Mouse (Mus musculus) neural tube, embryonic 10.5 days (tissue): ENCODE measurements around the gene Phf23.

Source experiments
- DNase-seq: peaks from one replicate; pipeline ENCODE4 v3.0.0-alpha.2; 2017; ENCODE audit warnings: low spot score; ENCODE audit errors: extremely low spot score

The Phf23 gene

GRCm38 (mm10) chr11:69970775-69971174 lies 24.8 kb upstream of the Phf23 start:
- no peak for DNase-seq

DNA sequence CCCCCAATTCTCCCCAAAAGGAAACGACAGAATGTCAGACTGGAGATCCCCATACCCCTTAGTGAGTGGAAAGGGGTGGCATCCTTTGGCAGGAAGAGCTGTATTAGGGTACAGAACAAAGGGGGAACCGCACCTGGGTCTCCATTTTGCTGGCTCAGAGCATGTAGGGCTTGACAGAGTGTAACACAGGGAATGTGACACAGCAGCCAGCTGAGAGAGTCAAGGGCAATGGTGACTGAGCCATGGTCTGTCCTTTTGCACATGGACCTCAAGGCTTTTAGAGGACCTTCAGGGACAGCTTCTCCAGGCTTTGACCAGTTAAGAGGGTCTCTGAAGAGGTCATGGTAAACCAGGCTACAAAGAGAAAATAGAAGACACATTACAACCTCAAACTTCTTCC lies 20.7 kb upstream of the Phf23 start:
- DNase-seq: no peak

DNA sequence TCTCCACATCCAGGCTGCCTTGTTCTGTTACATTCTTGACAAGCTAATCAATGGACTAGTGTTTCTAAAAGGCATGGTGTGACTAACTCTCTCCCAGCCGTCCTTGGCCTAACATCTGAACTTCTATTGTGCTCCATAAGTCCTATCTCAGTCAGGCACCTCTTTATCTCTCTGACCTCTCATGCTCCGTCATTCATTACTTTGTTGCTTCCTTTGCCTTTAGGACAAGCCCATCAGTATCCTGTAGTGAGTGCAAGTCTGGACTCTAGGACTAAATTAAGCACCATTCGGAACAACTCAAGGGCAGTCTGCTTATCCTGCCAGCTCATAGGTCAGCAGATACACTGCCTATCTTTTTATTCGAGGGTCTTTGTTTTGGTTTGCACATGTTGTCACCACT lies 19.3 kb upstream of the Phf23 start:
- no peak for DNase-seq

GRCm38 (mm10) chr11:69979827-69980195 lies 15.8 kb upstream of the Phf23 start:
- DNase-seq: no peak

GRCm38 (mm10) chr11:69980196-69981140 lies 15.1 kb upstream of the Phf23 start:
- DNase-seq: peak; percentile 99

- DNase-seq: no peak
These were observed 14.3 kb upstream of the Phf23 start, which contains the start of gene Ctdnep1 for GRCm38 (mm10) chr11:69981141-69981762. Ctdnep1 (plus strand) TSS chr11:69981156.

DNA sequence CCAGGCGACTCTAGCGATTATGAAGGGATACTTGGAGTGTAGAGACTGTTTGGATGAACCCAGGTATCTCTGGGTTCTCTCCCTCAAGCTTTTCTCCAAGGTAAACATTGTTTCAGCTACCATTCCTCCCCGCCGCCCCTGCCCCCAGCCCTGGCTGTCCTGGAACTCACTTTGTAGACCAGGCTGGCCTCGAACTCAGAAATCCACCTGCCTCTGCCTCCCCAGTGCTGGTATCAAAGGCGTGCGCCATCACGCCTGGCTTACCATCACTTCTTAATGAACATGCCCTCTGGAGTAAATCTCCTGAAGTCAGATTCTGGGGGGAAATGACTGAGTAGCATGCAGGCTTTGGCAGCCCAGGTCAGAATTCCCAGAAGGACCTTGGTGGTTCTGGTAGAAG lies 13.4 kb upstream of the Phf23 start, which contains the start of gene Elp5:
Gene Elp5 (minus strand): TSS at position 293 of the 400 bp plus-strand sequence.
- no peak for DNase-seq

- DNase-seq: no peak
These were observed 12.7 kb upstream of the Phf23 start for GRCm38 (mm10) chr11:69982877-69983276.

DNA sequence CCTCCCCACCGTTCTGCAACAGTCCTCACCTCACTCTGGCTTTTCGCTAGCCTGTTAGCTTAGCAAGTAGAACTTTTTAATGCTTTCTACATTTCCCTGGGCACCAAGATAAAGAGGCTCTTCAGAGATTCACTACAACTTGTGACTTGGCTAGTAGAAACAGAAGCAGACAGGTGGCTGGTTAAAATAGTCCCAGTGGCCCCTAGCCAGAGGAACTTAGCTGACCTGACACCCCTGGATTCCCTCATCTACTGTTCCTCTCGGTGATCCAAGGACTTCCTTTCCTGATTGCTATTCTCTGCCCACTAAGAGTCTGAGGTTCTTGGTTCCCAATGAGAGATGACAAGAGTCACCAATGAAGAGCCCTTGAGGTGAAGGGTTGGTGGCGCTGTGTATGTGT lies 12.2 kb upstream of the Phf23 start:
- no peak for DNase-seq

DNA sequence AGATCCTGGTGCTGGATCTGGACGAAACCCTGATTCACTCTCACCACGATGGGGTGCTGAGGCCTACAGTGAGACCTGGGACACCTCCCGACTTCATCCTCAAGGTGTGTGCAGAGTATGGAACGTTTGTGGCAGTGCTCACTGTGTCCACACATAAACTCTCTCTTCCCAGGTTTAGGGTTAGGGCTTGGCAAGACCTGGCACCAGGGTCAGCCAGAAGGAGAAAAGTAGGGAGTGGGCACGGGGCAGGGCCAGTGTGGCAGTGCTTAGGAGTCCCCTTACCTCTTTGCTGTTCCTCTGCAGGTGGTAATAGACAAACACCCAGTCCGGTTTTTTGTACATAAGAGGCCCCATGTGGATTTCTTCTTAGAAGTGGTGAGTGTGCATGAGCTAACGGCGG lies 11.1 kb upstream of the Phf23 start:
- no peak for DNase-seq

DNA sequence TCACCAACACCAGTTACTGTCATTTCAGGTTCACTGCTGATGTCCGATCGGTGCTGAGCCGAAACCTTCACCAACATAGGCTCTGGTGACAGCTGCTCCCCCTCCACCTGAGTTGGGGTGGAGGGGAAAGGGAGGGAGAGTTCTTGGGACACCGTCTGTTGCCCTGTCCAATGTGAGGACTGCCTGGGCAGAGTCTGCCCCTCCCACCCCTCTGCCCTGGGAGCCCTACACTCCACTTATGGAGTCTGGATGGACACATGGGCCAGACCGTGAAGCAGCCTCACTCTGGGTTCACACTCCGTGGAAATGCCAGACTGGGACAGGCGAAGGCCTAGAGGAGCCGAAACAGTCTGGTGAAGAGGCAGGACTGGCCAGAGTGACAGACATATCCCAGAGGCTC lies 5.6 kb upstream of the Phf23 start:
- DNase-seq: no peak

GRCm38 (mm10) chr11:69990850-69991691 lies 4.5 kb upstream of the Phf23 start, which contains the start of gene Gabarap:
Gabarap (plus strand) TSS chr11:69991143.
- peak; percentile 95 for DNase-seq

DNA sequence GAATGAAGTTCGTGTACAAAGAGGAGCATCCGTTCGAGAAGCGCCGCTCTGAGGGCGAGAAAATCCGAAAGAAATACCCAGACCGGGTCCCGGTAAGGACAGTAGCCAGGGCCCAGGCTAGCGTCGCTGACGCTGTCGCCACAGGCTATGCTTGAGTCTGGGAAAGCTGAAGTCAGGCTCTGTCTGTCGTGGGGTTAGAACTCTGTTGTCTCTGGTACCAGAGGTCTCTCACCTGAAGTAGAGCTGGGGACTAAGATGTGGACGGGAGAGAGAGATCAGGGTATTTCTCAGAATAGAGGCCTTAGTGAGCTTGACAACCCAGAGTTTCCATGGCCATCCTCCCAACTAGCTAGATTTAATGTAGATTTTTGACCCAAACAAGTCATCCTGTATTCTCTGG lies 3.9 kb upstream of the Phf23 start:
- no peak for DNase-seq

DNA sequence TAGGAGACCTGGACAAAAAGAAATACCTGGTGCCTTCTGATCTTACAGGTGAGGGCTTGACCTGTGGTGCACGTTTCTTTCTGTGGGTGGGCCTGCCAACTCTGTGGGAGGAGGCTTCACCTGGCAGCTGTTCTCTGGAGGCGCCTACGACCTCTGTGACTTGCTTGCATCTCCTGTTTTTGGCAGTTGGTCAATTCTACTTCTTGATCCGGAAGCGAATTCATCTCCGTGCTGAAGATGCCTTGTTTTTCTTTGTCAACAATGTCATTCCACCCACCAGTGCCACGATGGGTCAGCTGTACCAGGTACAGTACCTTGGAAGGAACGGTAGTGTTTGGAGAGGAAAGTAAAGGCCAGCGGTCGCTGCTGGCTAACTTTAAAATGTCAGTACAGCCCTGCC lies 3.2 kb upstream of the Phf23 start:
- no peak for DNase-seq

DNA sequence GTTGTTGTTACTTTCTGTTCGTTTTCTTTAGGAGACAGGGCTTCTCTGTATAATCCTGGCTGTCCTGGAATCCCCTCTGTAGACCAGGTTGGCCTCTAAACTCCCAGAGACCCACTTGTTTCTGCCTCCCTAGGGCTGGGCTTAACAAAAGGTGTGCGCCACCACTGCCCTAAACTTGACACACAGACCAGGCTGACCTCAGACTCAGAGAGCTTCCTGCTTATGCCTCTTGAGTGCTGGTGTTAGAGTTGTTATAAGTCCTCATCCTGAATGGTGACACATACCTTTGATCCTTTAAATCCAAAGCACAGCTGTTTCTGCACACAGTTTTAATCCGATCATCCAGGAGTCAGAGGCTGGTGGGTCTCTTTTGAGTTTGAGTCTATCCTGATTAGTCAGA lies 2.6 kb upstream of the Phf23 start:
- no peak for DNase-seq

DNA sequence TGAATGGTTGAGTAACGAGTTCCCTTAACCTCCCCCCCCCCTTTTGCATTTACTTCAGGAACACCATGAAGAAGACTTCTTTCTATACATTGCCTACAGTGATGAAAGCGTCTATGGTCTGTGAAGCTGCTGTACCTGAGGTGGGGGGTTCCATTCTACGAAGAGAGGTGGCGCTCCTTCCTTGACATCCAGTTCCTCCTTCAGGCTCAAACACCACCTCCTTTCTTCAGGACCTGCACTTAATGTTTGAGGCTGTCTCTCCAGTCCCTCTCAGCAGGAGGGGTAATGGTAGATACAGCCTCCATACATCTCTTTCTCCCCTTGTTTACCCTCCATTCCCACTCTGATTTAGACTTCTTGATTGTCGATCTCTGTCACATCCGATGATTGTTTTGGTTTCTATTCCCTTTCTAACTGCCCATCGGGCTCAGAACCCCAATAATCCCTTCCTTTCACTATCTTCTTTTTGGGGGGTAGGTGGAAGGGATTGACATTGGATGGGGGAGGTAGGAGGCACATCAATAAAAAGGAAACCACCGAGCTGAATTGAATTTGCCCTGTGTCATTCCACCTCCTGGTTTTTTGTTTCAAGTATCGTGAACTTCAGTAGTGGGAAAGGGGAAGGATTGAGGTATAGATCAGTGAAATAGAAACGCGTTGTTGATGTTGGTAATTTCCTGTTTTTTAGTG lies 1.0 kb upstream of the Phf23 start:
- no peak for DNase-seq

DNA sequence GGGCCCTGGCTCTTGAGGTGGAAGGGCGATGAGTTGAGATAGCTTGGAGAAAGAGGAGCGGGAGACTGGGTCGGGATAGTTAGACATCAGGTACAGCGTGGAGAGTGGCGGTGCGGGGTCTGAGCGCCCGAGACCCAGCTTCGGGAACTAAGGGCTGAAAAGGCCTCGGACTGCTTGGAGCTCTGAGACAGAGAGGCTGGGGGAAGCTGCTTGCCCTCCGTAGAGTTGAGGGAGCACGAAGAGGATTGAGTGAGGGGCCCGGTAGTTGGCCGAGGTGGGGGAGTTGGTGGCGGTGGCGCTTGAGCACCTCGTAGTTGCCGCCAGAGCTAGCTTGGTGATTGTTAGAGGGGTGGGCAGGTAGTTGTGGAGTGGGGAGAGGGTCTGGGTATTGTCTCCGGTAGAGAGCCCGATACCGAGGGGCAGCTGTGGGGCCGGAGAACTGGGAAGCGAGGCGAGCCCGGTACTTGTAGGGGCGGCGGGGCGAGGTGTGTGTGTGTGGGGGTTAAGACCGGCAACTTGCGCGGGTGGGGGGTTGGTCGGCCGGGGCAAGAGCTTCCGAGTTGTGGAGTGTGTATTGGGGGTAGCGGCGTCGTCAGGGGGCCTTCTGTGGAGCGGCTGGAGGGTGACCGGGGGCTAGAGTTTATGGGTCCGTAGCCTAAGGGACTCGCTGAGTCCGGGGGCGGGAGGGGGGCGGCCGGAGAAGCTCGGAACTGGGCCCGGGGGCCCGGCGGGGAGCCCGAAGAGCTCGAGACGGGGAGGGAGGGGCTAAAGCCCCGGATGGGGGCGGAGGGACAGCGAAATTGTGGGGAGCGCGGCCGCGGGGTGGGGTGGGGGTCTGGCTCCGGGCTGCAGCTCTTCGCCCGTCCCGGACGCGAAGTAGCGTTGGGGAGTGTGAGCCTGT lies 834 bp downstream of the Phf23 start:
- peak; percentile 60 for DNase-seq

GRCm38 (mm10) chr11:69997070-69997509 lies 1.5 kb downstream of the Phf23 start:
- DNase-seq: peak; percentile 89

DNA sequence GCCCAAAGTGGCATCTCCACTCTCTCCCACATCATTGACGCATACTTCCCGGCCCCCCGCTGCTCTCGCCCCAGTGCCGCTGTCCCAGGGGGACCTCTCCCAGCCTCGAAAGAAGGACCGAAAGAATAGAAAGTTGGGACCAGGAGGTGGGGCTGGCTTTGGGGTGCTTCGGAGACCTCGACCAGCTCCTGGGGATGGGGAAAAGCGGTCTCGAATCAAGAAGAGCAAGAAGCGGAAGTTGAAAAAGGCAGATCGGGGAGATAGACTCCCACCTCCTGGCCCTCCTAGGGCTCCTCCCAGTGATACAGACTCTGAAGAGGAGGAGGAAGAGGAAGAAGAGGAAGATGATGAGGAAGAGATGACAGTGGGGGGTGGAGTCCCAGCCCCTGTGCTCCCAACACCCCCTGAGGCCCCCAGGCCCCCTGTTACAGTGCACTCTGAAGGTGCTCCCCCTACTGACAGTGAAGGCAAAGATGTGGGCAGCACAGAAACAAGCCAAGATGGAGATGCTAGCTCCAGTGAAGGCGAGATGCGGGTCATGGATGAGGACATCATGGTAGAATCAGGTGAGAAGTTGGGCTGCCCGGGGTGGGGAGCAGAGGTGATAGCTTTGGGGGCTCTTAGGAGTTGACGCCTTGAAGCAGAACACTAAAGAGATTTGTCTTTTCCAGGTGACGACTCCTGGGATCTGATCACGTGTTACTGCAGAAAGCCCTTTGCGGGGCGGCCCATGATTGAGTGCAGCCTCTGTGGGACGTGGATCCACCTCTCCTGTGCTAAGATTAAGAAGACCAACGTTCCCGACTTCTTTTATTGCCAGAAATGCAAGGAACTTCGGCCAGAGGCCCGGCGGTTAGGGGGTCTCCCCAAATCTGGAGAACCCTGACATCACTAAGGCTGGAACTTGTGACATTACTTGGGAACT lies 3.3 kb downstream of the Phf23 start:
- DNase-seq: no peak
